Mouse (Mus musculus) T-helper 17 cell (primary cell): ENCODE data around the gene Foxn3.

ENCODE experiments used
- in situ Hi-C, 2 experiments: fragments of 300-600 bp; cut with MboI, MseI; formaldehyde crosslinking; loops; 1 replicate in 1 of 2; 2 replicates in 1 of 2; pipeline ENCODE4 v1.15.1; 2025; ENCODE audit warnings: high pct_unique_total_duplicates in 2 of 2

Gene Foxn3

DNA sequence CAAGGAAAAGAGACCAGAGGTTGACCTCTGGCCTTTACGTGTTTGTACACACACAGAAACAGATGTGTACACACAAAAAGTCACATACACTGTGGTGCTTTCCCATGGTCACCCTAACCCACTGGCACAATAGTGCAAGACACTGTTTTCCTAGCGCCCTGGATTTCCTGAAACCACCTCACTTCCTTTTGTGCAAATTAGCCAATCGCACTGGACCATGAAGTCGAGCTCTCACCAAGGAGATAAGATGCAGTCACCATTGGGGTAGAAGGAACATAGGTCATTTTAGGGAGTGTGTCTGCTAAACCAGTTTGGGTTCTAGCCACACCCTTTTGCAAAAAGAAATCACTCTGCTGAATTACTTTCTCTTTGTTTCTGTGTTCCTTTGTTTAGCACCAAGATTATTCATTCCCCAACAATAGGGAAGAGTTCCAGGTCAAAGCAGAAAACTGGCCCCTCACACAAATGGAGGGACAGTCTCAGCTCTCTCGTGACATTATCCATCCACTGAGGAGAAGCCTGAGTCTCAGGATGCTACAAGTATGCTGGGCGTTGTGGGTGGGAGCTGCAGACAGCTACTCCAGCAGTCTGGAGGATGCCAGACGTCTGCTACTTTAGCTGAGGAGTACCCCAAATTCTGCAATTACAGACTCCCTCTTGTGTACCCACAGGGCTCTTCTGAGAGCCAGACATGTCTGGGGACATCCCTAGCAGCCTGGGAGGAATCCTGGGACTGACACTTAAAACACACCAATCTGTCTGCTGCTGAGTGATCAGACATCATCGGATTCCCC, 202.2 kb downstream of the Foxn3 start:
- in situ Hi-C loops: no loop called here

DNA sequence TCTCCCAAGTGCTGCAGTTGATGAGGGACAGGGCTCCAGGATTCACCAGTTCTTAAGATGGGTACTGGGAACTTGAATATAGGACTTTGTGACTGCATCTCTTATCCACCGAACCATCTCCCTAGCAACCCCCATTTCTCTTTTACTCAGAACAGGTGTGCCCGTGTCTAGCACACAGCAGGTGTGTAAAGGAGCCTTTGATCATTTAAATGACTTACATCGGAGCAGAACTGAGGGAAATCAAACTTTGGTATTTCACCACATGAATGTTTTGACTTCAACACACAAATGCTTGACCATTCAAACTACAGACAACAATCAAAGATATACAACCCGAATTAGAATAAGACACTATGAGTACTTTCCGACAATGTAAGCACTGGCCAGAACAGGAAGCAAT, 204.7 kb downstream of the Foxn3 start:
- in situ Hi-C loops: no loop called here

DNA sequence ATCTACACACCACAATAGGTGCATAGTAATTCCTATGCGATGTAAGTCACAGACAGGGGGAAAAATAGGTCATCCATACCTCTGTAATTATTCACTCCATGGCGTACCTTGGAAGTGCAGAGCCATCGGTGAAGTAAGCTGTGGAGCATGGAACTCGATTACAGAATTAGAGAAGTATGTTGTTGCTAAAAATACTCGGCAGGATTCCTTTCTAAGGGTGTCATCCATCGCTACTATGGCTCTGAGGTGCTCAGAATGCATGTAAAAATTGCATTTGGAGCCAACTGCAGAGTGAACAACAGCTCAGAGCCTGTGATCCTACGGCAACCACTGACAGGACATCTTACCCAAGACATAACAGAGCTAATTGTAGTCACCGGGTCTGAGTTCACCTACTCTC, 206.7 kb downstream of the Foxn3 start:
- in situ Hi-C loops: no loop called here

DNA sequence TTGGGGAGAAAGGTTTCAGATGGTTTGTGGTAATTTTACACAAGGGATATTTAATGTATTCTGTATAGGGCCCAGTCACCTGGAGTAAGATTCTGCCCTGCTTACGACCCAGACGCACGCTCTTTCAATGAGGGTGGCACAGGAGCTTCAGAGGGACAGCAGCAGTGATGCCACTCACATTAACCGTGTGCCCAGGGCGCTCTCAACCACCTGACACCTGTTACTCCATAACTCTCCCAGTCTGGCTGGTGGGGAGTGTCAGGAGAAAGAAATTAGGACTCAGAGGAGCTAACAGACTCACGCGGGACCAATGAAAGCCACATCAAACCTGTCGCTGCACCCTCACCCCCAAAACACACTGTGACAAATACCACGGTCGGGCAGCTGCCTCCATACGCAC, 209.7 kb downstream of the Foxn3 start:
- in situ Hi-C loops: no loop called here

DNA sequence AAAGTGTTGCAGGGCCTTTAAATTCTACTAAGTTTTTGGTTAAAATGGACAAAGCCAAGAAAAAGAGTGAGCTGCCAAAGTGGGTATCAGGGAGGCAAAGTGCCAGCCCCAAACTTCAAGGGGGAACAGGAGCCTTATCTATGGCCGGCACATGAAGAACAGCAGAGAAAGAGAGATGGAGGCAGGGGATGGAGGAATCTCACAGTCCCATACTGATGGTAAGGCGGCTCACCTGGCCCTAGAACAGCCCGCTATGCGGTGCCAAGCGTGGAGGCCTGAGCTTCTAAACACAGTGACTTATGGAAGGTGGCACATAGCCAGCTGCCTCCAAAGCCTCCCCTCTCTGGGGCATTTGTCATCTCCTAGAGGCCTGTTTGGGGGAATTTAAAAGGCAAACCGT, 210.8 kb downstream of the Foxn3 start:
- in situ Hi-C loops: no loop called here

DNA sequence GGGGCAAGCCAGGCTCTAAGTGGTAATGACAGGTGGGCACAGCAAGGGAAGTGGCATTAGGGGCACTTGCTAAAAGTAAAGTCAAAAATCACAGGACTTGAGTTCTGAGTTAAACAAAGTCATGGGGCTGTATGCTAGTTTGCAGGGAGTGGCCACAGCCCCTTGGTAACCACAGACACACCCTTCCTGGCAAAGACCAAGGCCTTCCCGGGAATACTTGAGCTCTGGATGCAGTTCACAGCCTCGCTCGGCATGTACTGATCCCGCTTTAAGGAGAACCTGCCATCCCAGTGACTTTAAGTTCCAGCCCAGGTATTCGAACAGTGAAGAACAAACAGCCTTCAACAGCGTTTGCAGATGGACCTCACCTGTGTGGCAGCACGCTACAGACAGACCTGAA, 211.2 kb downstream of the Foxn3 start:
- in situ Hi-C loops: no loop called here

DNA sequence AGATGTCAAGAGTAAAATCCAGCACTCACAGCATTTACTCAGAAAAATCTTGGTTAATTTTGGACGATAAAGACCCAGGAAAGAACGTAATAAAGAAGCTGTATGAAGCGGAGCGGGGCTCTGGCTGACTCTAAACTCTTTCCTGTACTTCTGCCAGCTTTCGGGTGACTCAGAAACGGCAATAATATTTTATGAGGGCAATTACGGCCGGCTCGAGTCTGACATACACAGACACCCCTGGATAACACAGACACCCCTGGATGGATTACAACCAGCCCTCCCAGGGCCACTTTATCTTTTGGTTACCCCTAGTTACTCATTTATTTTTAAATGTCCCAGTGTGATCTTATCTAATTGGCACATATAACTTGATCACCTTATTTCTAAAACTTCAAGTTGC, 211.7 kb downstream of the Foxn3 start:
- in situ Hi-C loops: no loop called here

DNA sequence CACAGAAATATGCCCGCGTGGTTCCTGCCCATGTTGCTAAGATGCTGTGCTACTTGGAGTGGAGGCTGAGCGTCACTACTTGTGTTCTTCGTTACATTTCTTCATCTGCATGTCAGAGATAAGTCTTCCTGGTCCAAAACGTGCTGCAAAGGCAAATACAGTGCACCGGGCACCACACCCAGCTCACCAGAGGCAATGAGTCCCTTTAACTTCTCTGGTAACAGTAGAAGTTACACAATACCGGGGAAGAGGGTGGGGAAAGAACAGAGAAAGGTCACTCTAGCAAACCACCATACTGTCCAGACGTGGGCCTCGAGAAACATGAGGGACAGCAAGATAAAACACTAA, 213.8 kb downstream of the Foxn3 start:
- in situ Hi-C loops: no loop called here

DNA sequence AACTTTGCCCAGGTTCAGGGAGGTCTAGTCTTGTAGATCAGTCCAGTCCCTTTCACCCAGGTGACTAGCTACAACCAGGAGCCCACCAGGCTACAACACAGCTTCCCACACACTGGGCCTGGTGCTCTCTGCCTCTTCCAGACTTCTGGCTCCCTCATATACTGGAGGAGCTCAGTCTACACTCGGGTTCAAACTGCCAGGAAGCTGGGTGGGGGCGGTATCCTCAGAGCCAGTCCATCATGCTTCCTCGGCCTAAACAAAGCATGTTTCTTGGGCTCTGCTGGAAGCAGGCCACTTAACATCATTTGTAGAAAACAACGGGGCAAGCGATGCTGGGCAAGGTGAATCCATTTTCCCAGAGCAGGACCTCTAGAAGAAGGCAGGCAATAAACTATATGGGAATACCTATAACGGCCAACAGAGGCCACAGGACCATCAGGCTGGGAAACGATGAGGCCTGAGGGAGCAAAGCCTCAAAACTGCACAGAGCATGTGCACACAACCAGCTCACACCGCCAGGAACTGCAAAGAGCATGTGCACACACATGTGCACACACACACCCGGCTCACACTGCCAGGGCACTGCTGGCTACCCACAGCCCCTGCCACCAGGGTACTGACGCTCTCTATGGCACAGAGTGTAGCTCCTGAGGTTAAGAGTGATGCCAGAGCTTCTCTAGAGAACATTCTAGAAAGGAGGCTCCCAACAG, 214.3 kb downstream of the Foxn3 start:
- in situ Hi-C loops: no loop called here

DNA sequence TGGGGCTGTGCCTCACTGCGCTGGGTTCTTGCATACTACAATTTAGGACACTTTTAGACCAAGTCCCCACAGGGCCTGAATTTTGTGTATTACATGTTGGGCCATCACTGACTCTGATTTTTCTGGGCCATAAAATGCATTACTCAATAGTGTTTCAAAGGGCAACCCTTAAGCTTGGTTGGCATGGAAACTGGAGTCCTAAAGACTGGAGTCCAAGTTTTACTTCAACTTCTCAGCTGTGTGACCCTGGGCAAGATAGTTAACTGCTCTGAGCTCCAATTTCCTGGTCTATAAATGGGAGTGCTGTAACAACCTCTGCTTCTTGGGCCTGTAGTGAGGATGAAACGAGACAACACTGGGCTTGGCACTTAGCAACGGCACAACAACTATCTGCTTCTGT, 215.9 kb downstream of the Foxn3 start:
- in situ Hi-C loops: no loop called here

DNA sequence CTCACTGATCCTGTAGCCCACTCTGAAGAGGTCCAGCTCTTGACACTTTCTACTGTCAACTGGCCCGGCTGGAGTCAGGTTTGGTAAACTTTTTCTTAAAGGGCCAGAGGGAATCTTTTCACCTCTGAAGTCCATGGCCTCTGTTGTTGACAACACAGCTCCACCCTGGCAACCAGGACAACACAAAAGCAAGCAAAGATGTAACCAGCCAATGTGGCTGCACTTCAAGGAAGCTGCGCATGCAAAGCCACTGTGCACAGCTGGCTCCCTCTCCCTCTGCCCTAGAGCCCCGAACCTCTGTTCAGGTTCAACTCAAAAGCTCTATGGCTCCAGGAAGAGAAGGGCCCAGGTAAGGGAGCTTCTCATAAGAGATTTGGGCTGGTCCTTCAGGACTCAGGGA, 216.4 kb downstream of the Foxn3 start:
- in situ Hi-C loops: no loop called here

DNA sequence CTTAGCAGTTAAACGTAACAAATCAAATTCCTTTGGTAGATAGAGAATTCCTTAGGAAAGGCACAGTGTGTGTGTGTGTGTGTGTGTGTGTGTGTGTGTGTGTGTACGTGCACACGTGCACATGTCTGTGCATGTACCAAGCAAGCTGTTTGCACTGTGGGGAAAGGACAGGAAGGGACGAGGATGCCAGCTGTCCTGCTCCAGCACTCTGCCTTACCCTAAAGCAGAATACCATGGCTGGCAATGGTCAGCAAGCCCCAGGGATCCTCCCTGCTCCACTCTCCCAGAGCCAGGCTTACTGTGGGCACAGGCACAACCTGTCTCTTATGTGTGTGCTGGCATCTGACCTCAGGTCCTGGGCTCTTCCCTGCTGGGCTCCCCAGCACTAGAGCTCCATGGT, 218.1 kb downstream of the Foxn3 start:
- in situ Hi-C loops: no loop called here

DNA sequence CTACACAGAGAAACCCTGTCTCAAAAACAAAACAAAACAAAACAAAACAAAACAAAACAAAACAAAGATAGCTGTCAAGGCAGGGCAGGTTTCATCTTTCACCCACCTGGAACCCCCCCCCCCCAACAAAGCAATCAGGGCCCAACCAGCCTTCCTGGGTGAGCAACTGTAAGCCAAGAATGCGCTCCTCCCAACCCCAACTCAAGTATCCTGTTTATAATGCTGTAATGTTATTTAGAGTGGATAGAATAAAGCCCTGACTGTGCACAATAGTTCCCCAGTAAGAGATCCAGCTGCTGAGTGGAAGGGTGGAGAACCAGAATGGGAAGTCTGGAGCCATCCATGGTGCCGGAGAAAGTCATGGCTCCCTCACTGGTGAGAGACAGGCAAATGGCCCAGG, 220.0 kb downstream of the Foxn3 start:
- in situ Hi-C loops: no loop called here

DNA sequence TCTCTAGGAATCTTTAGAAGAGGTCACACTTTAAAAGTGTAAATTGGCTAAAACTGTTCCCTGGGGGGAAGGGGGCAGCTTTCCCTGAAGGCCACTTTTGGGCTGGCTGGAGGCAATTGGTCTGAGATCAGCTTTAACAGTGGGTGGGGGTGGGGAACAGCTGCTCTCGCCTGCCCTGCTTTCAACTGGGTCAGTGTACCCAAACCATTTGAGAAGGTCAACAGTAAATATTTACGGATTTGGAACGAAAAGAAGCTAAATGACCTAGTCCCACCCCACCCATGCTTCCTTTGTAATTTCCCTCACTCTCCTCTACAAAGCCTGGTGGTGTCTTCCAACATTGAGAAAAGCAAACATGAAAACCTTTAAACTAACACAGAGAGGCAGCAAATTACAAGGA, 221.2 kb downstream of the Foxn3 start:
- in situ Hi-C loops: no loop called here

DNA sequence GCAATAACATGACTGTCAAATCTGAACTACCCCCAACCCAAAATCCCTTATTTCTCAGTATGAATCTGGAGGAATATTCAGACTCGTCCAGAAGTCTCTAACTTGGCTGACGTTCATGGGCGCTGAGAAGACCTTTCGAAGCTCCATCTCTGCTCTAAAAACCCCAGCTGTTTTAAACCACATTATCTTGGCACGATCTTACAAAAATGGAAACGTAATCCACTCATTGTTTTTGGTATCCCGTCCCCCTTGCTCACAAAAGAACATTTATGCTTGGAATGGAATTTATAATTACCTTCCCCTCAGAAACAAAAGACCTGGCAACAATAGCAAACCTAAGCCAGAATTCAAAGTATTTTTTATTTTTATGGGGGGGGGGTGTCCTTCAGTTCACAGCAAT, 221.6 kb downstream of the Foxn3 start:
- in situ Hi-C loops: no loop called here

DNA sequence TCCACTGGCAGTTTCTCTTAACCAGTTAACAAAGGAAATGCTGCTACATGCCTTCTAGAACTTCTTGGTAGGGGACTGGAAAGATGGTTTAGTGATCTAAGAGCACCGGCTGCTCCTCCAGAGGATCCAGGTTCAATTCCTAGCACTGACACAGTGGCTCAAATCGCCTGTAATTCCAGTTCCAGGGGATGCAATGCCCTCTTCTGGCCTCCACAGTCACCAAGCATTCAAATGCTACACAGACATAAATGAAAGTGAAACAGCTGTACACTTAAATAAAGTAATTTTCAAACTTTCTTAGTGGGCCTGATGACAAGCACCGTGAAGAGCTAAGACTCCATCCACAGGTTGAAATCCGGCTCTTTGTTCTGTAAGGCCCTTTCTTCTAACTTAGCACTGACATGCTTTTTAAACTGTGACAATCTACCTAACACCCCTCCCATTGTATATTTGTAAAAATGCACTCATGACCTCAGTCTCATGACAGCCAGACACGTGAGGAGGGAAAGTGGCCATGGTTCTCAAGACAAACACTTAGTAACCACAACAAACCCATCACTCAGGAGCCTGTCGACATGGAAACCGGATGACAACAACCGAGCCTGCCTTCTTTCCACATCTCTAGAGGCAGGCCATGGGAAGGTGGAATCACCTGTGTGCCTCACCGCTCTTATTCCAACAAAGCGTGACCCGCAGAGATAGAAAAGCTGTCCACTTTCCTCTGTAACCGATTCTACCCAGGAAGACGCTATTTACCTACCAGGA, 222.8 kb downstream of the Foxn3 start:
- in situ Hi-C loops: no loop called here

DNA sequence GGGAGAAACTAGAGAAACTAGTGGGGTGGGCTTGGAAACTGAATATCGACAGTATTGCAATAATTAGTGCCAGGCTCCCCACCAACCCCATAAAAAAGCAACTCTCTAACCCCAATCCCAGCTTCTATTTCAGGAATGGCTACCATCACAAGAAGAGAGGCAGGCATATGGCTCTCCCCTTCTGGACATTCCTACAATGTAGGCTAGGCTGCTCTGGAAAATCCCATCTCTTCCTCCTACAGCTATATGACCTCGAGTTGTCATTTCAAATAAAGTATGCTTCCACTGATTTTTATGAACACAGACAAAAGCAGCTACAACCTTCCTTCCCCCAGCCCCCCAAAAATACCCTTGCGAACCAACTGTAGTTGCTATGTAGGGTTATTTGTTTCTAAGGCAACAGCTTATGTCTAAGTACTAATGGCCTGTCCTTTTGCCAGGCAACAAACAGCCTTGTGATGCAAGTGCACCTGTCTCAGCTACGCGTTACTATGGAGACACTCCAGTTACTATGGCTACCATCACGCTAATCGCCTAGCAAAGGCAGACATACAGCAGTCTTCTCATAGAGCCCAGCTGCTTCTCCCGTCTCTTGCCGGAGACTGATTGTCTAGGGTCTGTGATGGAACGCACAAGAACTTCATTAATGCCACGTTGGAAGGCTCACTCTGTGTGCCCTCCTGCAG, 223.6 kb downstream of the Foxn3 start:
- in situ Hi-C loops: no loop called here

DNA sequence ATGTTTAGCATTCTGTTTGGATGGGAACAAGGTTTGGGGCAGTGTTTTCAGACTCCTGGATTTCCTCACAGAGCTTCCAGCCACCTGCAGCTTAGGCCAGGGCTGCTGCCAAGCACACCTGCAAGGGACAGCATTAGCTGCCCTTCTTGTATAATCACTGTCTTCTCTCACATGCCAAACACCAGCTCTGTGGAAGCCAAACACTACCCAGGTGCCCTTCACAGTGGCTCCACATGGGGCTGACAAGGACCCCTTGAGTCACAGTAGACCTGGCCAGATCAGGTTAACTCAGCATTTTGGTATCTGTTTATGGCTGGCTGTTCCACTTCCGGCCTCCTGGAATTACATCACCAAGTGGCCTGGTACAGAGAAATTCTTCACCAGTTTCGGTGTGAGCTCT, 224.6 kb downstream of the Foxn3 start:
- in situ Hi-C loops: no loop called here

DNA sequence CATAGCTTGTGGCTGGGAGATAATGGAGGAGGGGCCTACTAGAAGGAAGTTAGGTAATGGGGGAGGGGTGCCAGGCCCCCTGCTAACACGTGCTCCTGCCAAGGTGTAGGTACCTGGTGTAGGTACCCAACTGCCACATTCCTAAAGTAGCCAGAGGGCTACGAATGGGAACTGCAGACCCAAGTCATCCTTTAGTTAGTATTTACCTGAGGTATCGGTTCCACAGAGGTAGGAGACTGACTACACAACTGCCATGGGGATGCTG, 226.3 kb downstream of the Foxn3 start:
- in situ Hi-C loops: no loop called here

DNA sequence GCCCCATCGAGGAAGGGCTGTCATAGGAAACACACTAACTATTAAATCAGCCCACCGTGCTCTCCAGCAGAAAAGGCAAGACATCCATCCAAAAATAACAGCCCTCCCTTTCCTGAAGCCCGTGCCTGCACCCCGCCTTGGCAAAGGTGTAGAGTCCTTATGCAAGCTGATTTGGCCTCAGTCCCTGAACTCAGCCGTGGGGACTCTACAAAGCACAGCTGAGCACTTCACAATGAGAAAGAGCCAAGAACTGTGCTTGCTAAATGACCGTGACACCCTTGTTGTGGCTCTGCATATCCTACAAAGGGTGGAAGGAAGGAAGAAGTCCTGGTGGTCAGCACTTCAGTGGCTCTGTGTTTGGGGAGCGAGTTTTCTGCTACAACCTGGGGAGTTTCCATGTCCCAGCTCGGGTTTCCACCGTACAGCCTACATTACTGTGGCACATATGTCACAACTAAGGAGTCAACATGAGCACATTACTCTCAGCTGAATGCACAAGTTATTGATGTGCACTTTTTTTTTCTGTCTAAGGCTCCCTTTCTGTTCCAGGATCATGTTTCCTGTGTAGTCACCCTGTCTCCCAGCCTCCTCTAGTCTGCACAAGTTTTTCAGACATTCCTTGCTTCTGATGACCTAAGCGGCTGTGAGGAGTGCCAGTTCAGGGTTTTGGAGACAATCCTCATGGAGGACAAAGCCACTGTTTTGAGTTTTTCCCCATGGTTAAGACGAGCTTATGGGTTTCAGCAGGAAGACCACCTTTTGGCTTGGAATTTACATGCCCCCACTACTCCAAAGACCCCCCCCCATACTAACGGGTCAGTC, 226.8 kb downstream of the Foxn3 start:
- in situ Hi-C loops: no loop called here

DNA sequence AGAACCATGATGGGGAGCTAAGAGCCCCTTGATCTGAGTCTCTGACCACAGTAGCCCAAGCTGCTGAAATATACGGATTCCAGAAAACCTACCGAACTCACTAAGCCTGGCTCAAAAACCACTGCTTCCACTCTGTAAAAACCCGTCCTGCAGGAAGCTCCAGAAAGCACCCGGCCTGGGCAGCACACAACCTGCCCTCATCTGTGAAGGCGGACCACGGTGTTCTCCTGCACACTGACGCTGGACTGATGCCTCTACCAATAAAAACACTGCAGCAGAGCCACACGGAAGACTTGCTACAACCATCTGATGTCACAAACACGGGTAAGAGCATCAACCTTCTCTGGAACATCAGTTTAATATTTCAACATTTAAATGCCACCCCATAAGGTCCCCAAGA, 227.8 kb downstream of the Foxn3 start:
- in situ Hi-C loops: no loop called here

DNA sequence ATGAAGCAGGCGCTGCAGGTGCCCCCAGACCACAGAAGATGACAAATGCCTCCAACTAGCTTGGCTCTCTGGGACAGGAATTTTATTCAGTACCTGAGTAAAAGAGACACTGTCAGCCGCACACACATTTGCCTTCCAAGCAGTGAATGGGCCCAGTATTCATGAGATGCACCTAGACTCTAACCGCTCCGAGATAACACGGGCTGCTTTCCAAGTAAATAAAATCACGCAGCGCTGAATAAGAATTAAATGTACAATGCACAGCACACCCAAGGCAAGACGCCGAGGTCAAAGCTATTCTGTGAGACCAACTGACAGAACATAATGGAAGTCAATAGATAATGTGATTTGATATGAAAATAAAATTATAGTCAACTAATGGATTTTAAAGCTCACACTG, 229.4 kb downstream of the Foxn3 start:
- in situ Hi-C loops: no loop called here
